Mouse (Mus musculus): ENCODE measurements around the gene Tcaf2. TPM values are rescaled to one million over a fixed set of nuclear protein-coding genes. Genes with fewer than 3 reads are reported as not detected.
A peak's percentile ranks its signal among the peaks of the same experiment; 100 is the strongest.

Tcaf2 gene
- polyA plus RNA-seq (2015; fragmentation: Nextera tagmentation; extraction: Ambion mirVana), result 1.0 and 1.6 TPM in 2 replicates

DNA sequence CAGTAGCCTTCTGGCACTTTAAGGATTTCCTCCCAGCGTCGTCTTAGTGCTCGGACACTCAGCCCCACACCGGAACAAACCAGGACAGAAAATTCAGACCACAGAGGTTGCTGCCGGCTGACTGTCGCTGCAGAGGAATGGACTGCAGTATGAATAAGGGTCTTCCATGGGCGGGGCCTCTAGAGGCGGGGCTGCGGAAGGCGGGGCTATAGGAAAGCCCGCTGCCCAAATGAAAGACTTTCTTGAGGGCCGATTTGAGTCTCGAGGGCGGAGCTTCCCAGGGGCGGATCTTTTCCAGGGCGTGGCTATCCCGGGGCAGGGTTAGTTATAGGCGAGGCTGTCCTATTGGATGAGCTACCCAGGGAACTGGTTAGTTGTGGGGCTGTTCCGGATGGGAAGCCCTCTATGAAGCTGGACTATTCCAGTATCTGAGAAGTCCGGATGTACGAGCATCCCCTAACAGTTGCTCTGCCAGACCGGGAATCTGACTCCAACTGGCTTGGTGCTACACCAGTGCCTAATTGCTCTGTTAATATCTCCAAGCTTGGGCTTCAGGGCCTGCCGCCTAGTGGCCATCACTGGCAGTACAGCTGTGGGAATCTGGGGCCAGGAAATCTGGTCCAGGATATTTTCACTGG, at the start of gene Tcaf2:
Tcaf2 (minus strand) TSS at position 343 of the 638 bp plus-strand sequence.
- 0 out of 2 replicates have a peak within 1 kb of the TSS, but pooled peaks have one; percentile 8 for H3K9ac ChIP-seq (replicated peaks; ENCODE audit: low read depth, low read length)
- H3K36me3 ChIP-seq (ENCODE audit: control insufficient read depth, insufficient read depth), result no peaks in the 10 kb centered on the region
- no peaks in the 10 kb centered on the region for H3K9me3 ChIP-seq (ENCODE audit: control insufficient read depth, low read length)
- no peak within 1 kb of the TSS for H3K27ac ChIP-seq (ENCODE audit: low read length)
- WGBS, result under 1% methylated on average over 23 of the region's 23 CpGs
- peak within 1 kb of the TSS; percentile 41 for H3K4me3 ChIP-seq (replicated peaks; ENCODE audit: low read length)
- peak; percentile 96 for ATAC-seq
- peak within 1 kb of the TSS; percentile 53 for H3K4me2 ChIP-seq (ENCODE audit: low read length)
- H3K27me3 ChIP-seq (replicated peaks; ENCODE audit: control insufficient read depth, insufficient read depth, low read length), result no peaks in the 10 kb centered on the region
- peaks cover 5% of the 10 kb centered on the region; the same call in 1 of the 2 replicates for H3K4me1 ChIP-seq (replicated peaks; ENCODE audit: control insufficient read depth, insufficient read depth, low read length)

DNA sequence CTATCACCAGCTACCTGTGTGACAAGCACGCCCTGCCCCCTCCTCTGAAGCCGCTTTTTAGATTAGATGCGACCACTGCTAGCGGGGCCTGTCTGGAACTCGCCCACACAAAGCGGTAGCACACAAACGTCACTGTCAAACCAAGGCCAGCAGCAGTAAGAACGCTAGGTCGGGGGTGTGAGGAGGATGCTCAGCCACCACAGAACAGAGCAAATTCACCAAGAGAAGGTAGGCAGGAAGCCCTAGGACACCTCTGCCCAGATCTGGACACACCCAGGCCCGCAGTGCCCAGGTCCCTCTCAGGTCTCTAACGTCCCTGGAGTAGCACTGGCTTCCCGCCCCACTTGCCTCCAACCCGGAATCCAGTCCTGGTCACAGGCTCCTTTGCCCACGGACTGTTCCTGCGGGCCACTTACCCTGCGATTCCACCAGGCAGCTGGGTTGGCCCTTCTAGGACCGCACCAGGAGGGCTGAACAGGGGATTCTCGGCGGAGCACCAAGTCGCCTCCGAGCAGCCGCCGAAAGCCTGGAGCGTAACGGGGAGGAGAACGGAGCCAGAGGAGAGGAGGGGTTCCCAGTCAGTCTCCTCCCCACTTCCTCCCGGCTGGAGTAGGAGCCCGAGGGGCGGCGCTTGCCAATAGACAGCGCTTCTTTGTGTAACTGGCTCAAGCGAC, 47.6 kb upstream of the Tcaf2 start:
- Histone ChIP-seq H3K36me3 (ENCODE audit: control insufficient read depth, insufficient read depth) (peaks cover 3% of the 10 kb centered on the region; the same call in 1 of the 2 replicates), H3K4me2 (ENCODE audit: low read length) (peak overlapping the region; percentile 55), H3K4me1 (replicated peaks; ENCODE audit: control insufficient read depth, insufficient read depth, low read length) (peaks cover 17% of the 10 kb centered on the region), H3K27me3 (replicated peaks; ENCODE audit: control insufficient read depth, insufficient read depth, low read length) (no peaks in the 10 kb centered on the region), H3K27ac (ENCODE audit: low read length) (peak overlapping the region; percentile 93), H3K9me3 (ENCODE audit: control insufficient read depth, low read length) (no peaks in the 10 kb centered on the region), H3K4me3 (replicated peaks; ENCODE audit: low read length) (peak overlapping the region; percentile 61), H3K9ac (replicated peaks; ENCODE audit: low read depth, low read length) (peak overlapping the region; percentile 80)
- WGBS, result under 1% methylated on average over 32 of the region's 32 CpGs
- peak; percentile 96 for ATAC-seq

DNA sequence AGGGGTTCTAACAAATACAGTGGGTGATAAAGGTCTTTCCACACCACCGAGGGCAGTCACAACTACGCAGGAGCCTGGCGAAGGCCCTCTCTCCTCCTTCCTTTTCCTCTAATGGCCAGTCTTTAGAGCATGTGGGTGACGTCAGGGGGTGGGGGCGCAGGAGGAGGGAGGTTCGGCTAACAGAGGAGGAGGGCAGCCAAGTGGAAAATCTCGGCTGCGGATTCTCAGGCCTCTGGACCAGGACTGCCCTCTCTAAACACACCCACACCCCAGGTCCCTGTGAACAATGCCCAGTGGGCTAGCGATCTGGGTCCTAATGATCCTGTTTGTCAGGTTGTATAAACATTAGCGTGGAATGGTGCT, 47.1 kb upstream of the Tcaf2 start:
- peak overlapping the region; percentile 80 for H3K9ac ChIP-seq (replicated peaks; ENCODE audit: low read depth, low read length)
- peak overlapping the region; percentile 55 for H3K4me2 ChIP-seq (ENCODE audit: low read length)
- peaks cover 17% of the 10 kb centered on the region for H3K4me1 ChIP-seq (replicated peaks; ENCODE audit: control insufficient read depth, insufficient read depth, low read length)
- H3K27me3 ChIP-seq (replicated peaks; ENCODE audit: control insufficient read depth, insufficient read depth, low read length), result no peaks in the 10 kb centered on the region
- no peaks in the 10 kb centered on the region for H3K9me3 ChIP-seq (ENCODE audit: control insufficient read depth, low read length)
- H3K27ac ChIP-seq (ENCODE audit: low read length), result peak overlapping the region; percentile 93
- H3K4me3 ChIP-seq (replicated peaks; ENCODE audit: low read length), result peak overlapping the region; percentile 61
- peak; percentile 78 for ATAC-seq
- WGBS, result 0% methylated on average over 10 of the region's 10 CpGs
- H3K36me3 ChIP-seq (ENCODE audit: control insufficient read depth, insufficient read depth), result peaks cover 3% of the 10 kb centered on the region; the same call in 1 of the 2 replicates

- ATAC-seq, result no peak
- H3K9ac ChIP-seq (replicated peaks; ENCODE audit: low read depth, low read length), result no peak overlapping the region
- no peaks in the 10 kb centered on the region for H3K27me3 ChIP-seq (replicated peaks; ENCODE audit: control insufficient read depth, insufficient read depth, low read length)
- no peak overlapping the region for H3K27ac ChIP-seq (ENCODE audit: low read length)
- no peaks in the 10 kb centered on the region for H3K9me3 ChIP-seq (ENCODE audit: control insufficient read depth, low read length)
- H3K4me1 ChIP-seq (replicated peaks; ENCODE audit: control insufficient read depth, insufficient read depth, low read length), result peaks cover 17% of the 10 kb centered on the region
- H3K36me3 ChIP-seq (ENCODE audit: control insufficient read depth, insufficient read depth), result peaks cover 16% of the 10 kb centered on the region
- H3K4me3 ChIP-seq (replicated peaks; ENCODE audit: low read length), result no peak overlapping the region
- no peak overlapping the region for H3K4me2 ChIP-seq (ENCODE audit: low read length)
Observed at GRCm38 (mm10) chr6:42689761-42690160, 44.7 kb upstream of the Tcaf2 start.

DNA sequence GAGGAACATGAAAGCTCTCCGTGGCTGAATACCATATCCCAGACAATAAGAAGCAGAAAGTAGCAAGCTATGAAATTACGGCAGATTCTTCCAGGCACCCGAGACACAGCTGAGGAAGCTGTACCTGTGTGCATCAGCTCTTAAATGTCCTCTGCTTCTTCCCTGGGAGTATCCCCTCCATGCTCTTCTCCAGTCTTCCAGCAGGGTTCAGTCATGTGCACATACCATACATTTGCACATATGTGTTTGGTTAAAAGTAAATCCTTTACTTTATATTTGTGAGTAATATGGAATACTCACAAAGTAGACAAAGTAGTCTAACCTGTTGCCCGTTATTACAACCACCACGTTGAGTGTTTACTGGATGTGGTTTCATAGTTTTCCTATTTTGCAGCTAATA, 42.9 kb upstream of the Tcaf2 start:
- no peak for ATAC-seq
- WGBS, result 93% methylated on average over 5 of the region's 5 CpGs
- no peaks in the 10 kb centered on the region for H3K27me3 ChIP-seq (replicated peaks; ENCODE audit: control insufficient read depth, insufficient read depth, low read length)

DNA sequence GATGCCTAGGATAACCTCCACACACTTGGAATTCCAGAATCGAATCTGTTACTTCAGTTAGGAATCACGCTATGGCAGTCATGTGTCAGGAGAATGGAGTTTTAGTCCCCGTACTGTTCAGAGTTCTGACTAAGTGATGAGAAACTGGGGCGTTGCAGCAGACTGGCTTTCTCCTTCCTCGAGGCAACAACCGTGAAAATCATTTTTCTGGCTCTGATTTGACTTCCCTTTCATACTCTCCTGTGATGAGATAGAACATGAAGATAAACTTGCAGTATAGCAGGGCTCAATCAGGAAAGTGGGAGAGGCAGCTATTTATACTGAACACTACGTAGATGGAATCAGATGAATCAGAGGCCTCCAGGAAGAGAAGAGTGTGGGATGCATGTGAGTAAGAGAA, 35.0 kb upstream of the Tcaf2 start:
- Histone ChIP-seq H3K4me3 (replicated peaks; ENCODE audit: low read length) (no peak overlapping the region), H3K36me3 (ENCODE audit: control insufficient read depth, insufficient read depth) (peaks cover 40% of the 10 kb centered on the region), H3K27ac (ENCODE audit: low read length) (no peak overlapping the region), H3K4me2 (ENCODE audit: low read length) (no peak overlapping the region), H3K4me1 (replicated peaks; ENCODE audit: control insufficient read depth, insufficient read depth, low read length) (no peaks in the 10 kb centered on the region), H3K9ac (replicated peaks; ENCODE audit: low read depth, low read length) (no peak overlapping the region), H3K27me3 (replicated peaks; ENCODE audit: control insufficient read depth, insufficient read depth, low read length) (no peaks in the 10 kb centered on the region), H3K9me3 (ENCODE audit: control insufficient read depth, low read length) (no peaks in the 10 kb centered on the region)
- ATAC-seq, result no peak
- WGBS, result 93% methylated on average over 7 of the region's 7 CpGs

More for the DNA sequence above, 42.9 kb upstream of the Tcaf2 start:
- H3K36me3 ChIP-seq (ENCODE audit: control insufficient read depth, insufficient read depth), result peaks cover 18% of the 10 kb centered on the region
- no peak overlapping the region for H3K9ac ChIP-seq (replicated peaks; ENCODE audit: low read depth, low read length)
- peaks cover 12% of the 10 kb centered on the region for H3K4me1 ChIP-seq (replicated peaks; ENCODE audit: control insufficient read depth, insufficient read depth, low read length)
- no peak overlapping the region for H3K27ac ChIP-seq (ENCODE audit: low read length)
- no peak overlapping the region for H3K4me3 ChIP-seq (replicated peaks; ENCODE audit: low read length)
- no peak overlapping the region for H3K4me2 ChIP-seq (ENCODE audit: low read length)
- H3K9me3 ChIP-seq (ENCODE audit: control insufficient read depth, low read length), result no peaks in the 10 kb centered on the region

DNA sequence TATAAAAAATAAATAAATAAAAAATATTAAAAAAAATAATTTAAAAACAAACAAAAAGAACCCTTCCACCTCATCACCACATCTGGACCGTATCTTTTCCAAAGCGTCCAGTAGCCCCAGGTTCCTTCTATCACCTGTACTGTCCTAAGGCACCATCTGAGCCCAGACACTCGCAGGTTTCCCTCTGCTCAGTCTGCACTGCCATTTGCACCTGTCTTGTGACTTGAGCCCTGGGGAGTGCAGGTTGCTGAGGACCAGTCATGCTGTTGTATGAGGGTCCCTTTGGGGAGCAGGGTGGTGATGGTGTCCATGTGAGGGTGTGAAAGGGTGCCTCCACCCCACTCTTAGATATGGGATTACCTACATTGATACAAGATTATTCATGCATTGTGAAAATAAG, 31.0 kb upstream of the Tcaf2 start:
- Histone ChIP-seq H3K9ac (replicated peaks; ENCODE audit: low read depth, low read length) (no peak overlapping the region), H3K9me3 (ENCODE audit: control insufficient read depth, low read length) (no peaks in the 10 kb centered on the region), H3K36me3 (ENCODE audit: control insufficient read depth, insufficient read depth) (peaks cover 65% of the 10 kb centered on the region), H3K27me3 (replicated peaks; ENCODE audit: control insufficient read depth, insufficient read depth, low read length) (no peaks in the 10 kb centered on the region), H3K4me3 (replicated peaks; ENCODE audit: low read length) (no peak overlapping the region), H3K4me1 (replicated peaks; ENCODE audit: control insufficient read depth, insufficient read depth, low read length) (no peaks in the 10 kb centered on the region), H3K27ac (ENCODE audit: low read length) (no peak overlapping the region), H3K4me2 (ENCODE audit: low read length) (no peak overlapping the region)
- ATAC-seq, result no peak
- WGBS, result 97% methylated on average over 3 of the region's 3 CpGs

DNA sequence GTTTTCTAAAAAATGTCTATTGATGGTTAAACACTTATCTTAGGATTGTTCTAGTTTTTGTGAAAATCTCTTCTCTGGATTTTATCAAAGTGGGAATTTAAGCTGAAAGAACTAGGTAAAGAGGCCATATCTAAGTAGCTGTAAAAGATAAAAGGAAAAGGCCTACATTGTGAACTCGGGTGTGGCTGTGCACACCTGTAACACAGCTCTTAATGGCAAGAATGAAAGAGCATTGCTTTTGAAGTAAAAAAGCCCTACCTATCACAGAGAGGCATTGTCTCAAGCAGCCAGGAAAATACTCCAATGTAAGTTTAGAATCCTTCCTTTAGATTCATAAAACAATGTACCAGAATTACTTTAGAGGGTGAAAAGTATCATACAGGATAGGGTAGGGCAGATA, 26.7 kb upstream of the Tcaf2 start:
- Histone ChIP-seq H3K27ac (ENCODE audit: low read length) (no peak overlapping the region), H3K36me3 (ENCODE audit: control insufficient read depth, insufficient read depth) (peaks cover 47% of the 10 kb centered on the region), H3K9ac (replicated peaks; ENCODE audit: low read depth, low read length) (no peak overlapping the region), H3K4me1 (replicated peaks; ENCODE audit: control insufficient read depth, insufficient read depth, low read length) (no peaks in the 10 kb centered on the region; the same call in 1 of the 2 replicates), H3K4me2 (ENCODE audit: low read length) (no peak overlapping the region), H3K9me3 (ENCODE audit: control insufficient read depth, low read length) (no peaks in the 10 kb centered on the region), H3K4me3 (replicated peaks; ENCODE audit: low read length) (no peak overlapping the region), H3K27me3 (replicated peaks; ENCODE audit: control insufficient read depth, insufficient read depth, low read length) (no peaks in the 10 kb centered on the region)
- 82% methylated on average over 1 of the region's 1 CpGs for WGBS
- ATAC-seq, result no peak

DNA sequence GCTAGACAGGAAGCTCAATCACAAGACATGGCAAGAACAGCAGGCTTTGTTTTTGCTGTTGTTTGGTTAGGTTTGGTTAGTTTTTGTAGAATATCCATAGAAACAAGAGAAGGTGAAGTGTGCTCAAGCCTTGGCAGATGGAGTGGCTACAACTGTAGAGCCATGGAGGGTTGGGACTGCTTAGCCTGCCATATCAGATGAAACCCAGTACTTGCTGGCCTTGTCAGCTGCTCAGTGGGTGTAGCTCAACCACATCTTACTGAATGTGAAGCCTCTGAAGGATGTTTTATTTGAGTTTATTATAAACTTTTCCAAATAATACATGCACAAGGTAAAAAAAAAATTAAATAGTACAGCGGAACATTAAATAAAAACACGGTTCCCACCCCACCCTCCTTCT, 22.7 kb upstream of the Tcaf2 start:
- Histone ChIP-seq H3K4me3 (replicated peaks; ENCODE audit: low read length) (no peak overlapping the region), H3K9me3 (ENCODE audit: control insufficient read depth, low read length) (no peaks in the 10 kb centered on the region), H3K4me1 (replicated peaks; ENCODE audit: control insufficient read depth, insufficient read depth, low read length) (no peaks in the 10 kb centered on the region; the same call in 1 of the 2 replicates), H3K9ac (replicated peaks; ENCODE audit: low read depth, low read length) (no peak overlapping the region), H3K4me2 (ENCODE audit: low read length) (no peak overlapping the region), H3K27ac (ENCODE audit: low read length) (no peak overlapping the region), H3K27me3 (replicated peaks; ENCODE audit: control insufficient read depth, insufficient read depth, low read length) (no peaks in the 10 kb centered on the region), H3K36me3 (ENCODE audit: control insufficient read depth, insufficient read depth) (peaks cover 14% of the 10 kb centered on the region)
- ATAC-seq, result no peak
- WGBS, result 93% methylated on average over 2 of the region's 2 CpGs
